Mouse (Mus musculus) CH12.LX (cell line): ENCODE data around the gene Pxmp4. TPM values are rescaled to one million over a fixed set of nuclear protein-coding genes. Genes with fewer than 3 reads are reported as not detected.
A peak's percentile ranks its signal among the peaks of the same experiment; 100 is the strongest.

ENCODE experiments used
- DNase-seq: peaks from one replicate; pipeline ENCODE4 v3.0.0-alpha.2; 2013; ENCODE audit errors: extremely low read depth
- H3K27ac ChIP-seq: 2 replicates; pipeline ENCODE4 v1.5.1; 2012; ENCODE audit warnings: low read depth, mild to moderate bottlenecking, control low read depth, moderate library complexity; ENCODE audit not compliant: insufficient read depth
- H3K27me3 ChIP-seq: replicated peaks from 2 replicates; pipeline ENCODE3; 2012; ENCODE audit warnings: inconsistent platforms
- H3K36me3 ChIP-seq, 2 experiments: replicated peaks in 1 of 2; 2 replicates each; pipeline versions ENCODE3 to v1.6.1; 2012; ENCODE audit warnings: inconsistent platforms in 1 of 2, low read length in 1 of 2, mild to moderate bottlenecking in 1 of 2, mixed read lengths in 1 of 2, moderate library complexity in 1 of 2; ENCODE audit not compliant: control insufficient read depth in 1 of 2, insufficient read depth in 1 of 2
- H3K4me1 ChIP-seq, 2 experiments: 2 replicates each; pipeline ENCODE4 v1.6.1; 2012; ENCODE audit warnings: inconsistent platforms in 1 of 2, moderate library complexity in 1 of 2; ENCODE audit not compliant: insufficient read depth in 2 of 2, control insufficient read depth in 1 of 2
- H3K4me2 ChIP-seq: 2 replicates; pipeline ENCODE4 v1.6.1; 2012; ENCODE audit warnings: low read depth, mild to moderate bottlenecking, control low read depth; ENCODE audit not compliant: poor library complexity, insufficient read depth, severe bottlenecking
- H3K4me3 ChIP-seq, 3 experiments: fragments of 150-350 bp in 1 of 3; sonication (generic) in 1 of 3; replicated peaks in 1 of 3; 2 replicates each; pipeline versions ENCODE3 to v1.5.1; 2011 to 2012; ENCODE audit warnings: low read depth in 2 of 3, low read length in 2 of 3, mild to moderate bottlenecking in 2 of 3, moderate library complexity in 2 of 3, control low read depth in 1 of 3, improper control_type of control experiment in 1 of 3, inconsistent platforms in 1 of 3, mixed read lengths in 1 of 3; ENCODE audit not compliant: poor library complexity in 1 of 3
- H3K79me2 ChIP-seq: replicated peaks from 2 replicates; pipeline ENCODE4 v1.6.1; 2012; ENCODE audit warnings: mild to moderate bottlenecking, moderate library complexity; ENCODE audit not compliant: control insufficient read depth, poor library complexity, insufficient read depth, severe bottlenecking; ENCODE audit errors: extremely low read depth
- H3K9ac ChIP-seq: 2 replicates; pipeline ENCODE4 v1.6.1; 2012; ENCODE audit warnings: low read depth, mild to moderate bottlenecking, control low read depth, moderate library complexity; ENCODE audit not compliant: insufficient read depth
- H3K9me3 ChIP-seq: replicated peaks from 2 replicates; pipeline ENCODE3; 2012; ENCODE audit warnings: low read length, inconsistent platforms, mixed read lengths
- BHLHE40 ChIP-seq: IDR thresholded peaks from 2 replicates; pipeline ENCODE4 v1.6.1; 2011; ENCODE audit warnings: mild to moderate bottlenecking, low read depth, low read length, improper control_type of control experiment
- CHD1 ChIP-seq: IDR thresholded peaks from 2 replicates; pipeline ENCODE4 v1.6.1; 2012; ENCODE audit warnings: low read depth, low read length, improper control_type of control experiment, inconsistent platforms
- CTCF ChIP-seq, 2 experiments: IDR thresholded peaks in 1 of 2; conservative IDR thresholded peaks in 1 of 2; 2 replicates each; pipeline ENCODE4 v1.5.1; 2011 to 2012; ENCODE audit warnings: low read depth in 2 of 2, low read length in 2 of 2, improper control_type of control experiment in 1 of 2, inconsistent platforms in 1 of 2, mild to moderate bottlenecking in 1 of 2, moderate library complexity in 1 of 2
- E2F4 ChIP-seq: IDR thresholded peaks from 2 replicates; pipeline ENCODE4 v1.6.1; 2011; ENCODE audit warnings: low read depth, low read length, improper control_type of control experiment; ENCODE audit not compliant: insufficient replicate concordance
- ETS1 ChIP-seq: conservative IDR thresholded peaks from 2 replicates; pipeline ENCODE4 v1.6.1; 2012; ENCODE audit warnings: low read depth, mild to moderate bottlenecking, inconsistent platforms, low read length, improper control_type of control experiment, moderate library complexity
- IRF4 ChIP-seq: IDR thresholded peaks from 2 replicates; pipeline ENCODE4 v1.6.1; 2014; ENCODE audit warnings: low read depth, mild to moderate bottlenecking, inconsistent platforms, low read length, improper control_type of control experiment
- MAZ ChIP-seq: IDR thresholded peaks from 2 replicates; pipeline ENCODE4 v1.6.1; 2012; ENCODE audit warnings: low read depth, mild to moderate bottlenecking, inconsistent platforms, low read length, improper control_type of control experiment, moderate library complexity
- MXI1 ChIP-seq: IDR thresholded peaks from 2 replicates; pipeline ENCODE4 v1.6.1; 2011; ENCODE audit warnings: mild to moderate bottlenecking, low read depth, low read length, improper control_type of control experiment
- PAX5 ChIP-seq: IDR thresholded peaks from 2 replicates; pipeline ENCODE4 v1.6.1; 2012; ENCODE audit warnings: low read length, inconsistent platforms, mixed read lengths
- POLR2AphosphoS2 ChIP-seq: IDR thresholded peaks from 2 replicates; pipeline ENCODE4 v1.6.1; 2011; ENCODE audit warnings: low read depth, low read length, improper control_type of control experiment
- RAD21 ChIP-seq: IDR thresholded peaks from 2 replicates; pipeline ENCODE4 v1.6.1; 2011; ENCODE audit warnings: low read depth, mild to moderate bottlenecking, low read length, improper control_type of control experiment, moderate library complexity
- RCOR1 ChIP-seq: conservative IDR thresholded peaks from 2 replicates; pipeline ENCODE4 v1.6.1; 2012; ENCODE audit warnings: low read depth, mild to moderate bottlenecking, inconsistent platforms, low read length, improper control_type of control experiment
- SIN3A ChIP-seq: IDR thresholded peaks from 2 replicates; pipeline ENCODE4 v1.6.1; 2012; ENCODE audit warnings: low read length, improper control_type of control experiment, inconsistent platforms
- SMC3 ChIP-seq: IDR thresholded peaks from 2 replicates; pipeline ENCODE4 v1.6.1; 2011; ENCODE audit warnings: low read depth, low read length, improper control_type of control experiment
- ZC3H11A ChIP-seq: IDR thresholded peaks from 2 replicates; pipeline ENCODE4 v1.6.1; 2012; ENCODE audit warnings: low read depth, mild to moderate bottlenecking, inconsistent platforms, low read length, improper control_type of control experiment
- ZNF384 ChIP-seq: IDR thresholded peaks from 2 replicates; pipeline ENCODE4 v1.6.1; 2012; ENCODE audit warnings: low read depth, low read length, improper control_type of control experiment, inconsistent platforms
- dilution Hi-C: fragments of 300-500 bp; cut with MboI; formaldehyde crosslinking; loops from 2 replicates; pipeline ENCODE4 v1.14.3; 2020; ENCODE audit warnings: low sequenced_read_pairs; ENCODE audit not compliant: extremely low pct_unique_long_range_greater_than_20kb, extremely low pct_ligation_motif_present
- in situ Hi-C: fragments of 300-500 bp; cut with MboI; formaldehyde crosslinking; loops from 3 replicates; pipeline ENCODE4 v1.14.3; 2019; ENCODE audit warnings: low sequenced_read_pairs, low pct_ligation_motif_present, low pct_unique_long_range_greater_than_20kb, mixed read lengths
- polyA plus RNA-seq: library from polyadenylated mRNA; unstranded; fragments of >175 nt; gene quantifications from 2 replicates; pipeline ENCODE4 v1.2.1, GENCODE M21; 2012; ENCODE audit warnings: low read depth; ENCODE audit not compliant: insufficient read length
- total RNA-seq, 2 experiments: library from RNA; depleted of rRNA; stranded (reverse); fragments of 300-350 nt in 1 of 2; fragments of >200 nt in 1 of 2; gene quantifications; 2 replicates each; pipeline ENCODE4 v1.2.3; 2012 to 2014

Pxmp4 gene
- total and polyA plus RNA-seq, 3 experiments: 6.0 to 9.4 (median 7.6) TPM

DNA sequence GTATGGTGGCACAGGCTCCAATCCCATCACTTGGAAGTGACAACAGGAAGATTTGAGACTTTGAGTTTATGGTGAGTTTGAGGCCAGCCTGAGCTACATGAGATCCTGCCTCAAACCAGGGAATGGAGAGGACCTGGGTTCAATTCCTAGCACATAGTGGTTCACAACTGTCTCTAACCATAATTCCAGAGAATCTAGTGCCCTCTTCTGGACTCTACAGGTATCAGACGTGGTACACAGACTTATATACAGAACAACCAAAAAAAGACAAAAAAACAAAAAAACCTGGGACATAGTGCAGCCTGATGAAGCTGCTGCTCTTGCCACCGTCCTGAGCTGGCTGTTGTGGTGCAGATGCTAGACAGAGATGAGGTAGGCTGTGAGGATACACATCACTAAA is 61.9 kb downstream of the Pxmp4 start:
- DNase-seq: no peak
- no peak overlapping the region for H3K4me3 ChIP-seq
- peaks cover 6 to 81% of the 10 kb centered on the region in 2 experiments for H3K36me3 ChIP-seq
- no peak overlapping the region for H3K9ac ChIP-seq
- H3K4me2 ChIP-seq: no peak overlapping the region
- in situ Hi-C loops: no loop called here
- H3K79me2 ChIP-seq: no peaks in the 10 kb centered on the region
- no peaks in the 10 kb centered on the region for H3K9me3 ChIP-seq
- dilution Hi-C loops: no loop called here
- H3K27me3 ChIP-seq: no peaks in the 10 kb centered on the region
- no peak overlapping the region for H3K27ac ChIP-seq
- TF ChIP-seq CTCF (conservative IDR thresholded peaks at IDR 0.05 in 1 of 2, IDR thresholded peaks at IDR 0.05 in 1 of 2; ENCODE audit: low read depth in 2 of 2, low read length in 2 of 2) (peak in 1 of 2 experiments; percentile 35; a peak in 2 of 4 replicates), PAX5 (no peak)
- peaks cover 0 to 14% of the 10 kb centered on the region in 2 experiments; a peak in 2 of 4 replicates for H3K4me1 ChIP-seq

DNA sequence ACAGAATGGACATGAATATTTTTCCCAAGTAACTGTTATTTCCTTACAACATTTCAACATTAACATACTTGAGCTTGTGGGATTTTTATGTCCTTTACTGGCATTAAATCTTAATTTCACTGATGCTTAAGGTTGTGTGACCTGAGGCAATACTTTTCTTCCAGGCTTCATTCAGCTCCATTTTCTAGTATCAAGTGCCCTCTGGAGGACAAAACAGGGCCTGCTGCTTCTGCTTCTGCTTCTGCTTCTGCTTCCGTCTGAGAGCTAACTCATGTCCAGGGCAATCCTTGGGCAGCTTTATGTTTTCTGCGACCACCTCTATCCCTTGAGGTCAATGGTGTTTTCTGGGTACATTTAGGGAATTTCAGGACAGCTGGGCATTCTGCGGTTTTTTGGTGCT is 63.8 kb downstream of the Pxmp4 start:
- in situ Hi-C loops: no loop called here
- no peaks in the 10 kb centered on the region for H3K9me3 ChIP-seq
- H3K4me1 ChIP-seq: peaks cover 0 to 10% of the 10 kb centered on the region in 2 experiments; a peak in 2 of 4 replicates
- TF ChIP-seq SMC3: peak; percentile 68
- TF ChIP-seq ZC3H11A: no peak
- no peak for TF ChIP-seq RCOR1
- no peak for TF ChIP-seq ETS1
- peak in 1 of 2 experiments; percentile 75; a peak in 3 of 4 replicates for TF ChIP-seq CTCF (conservative IDR thresholded peaks at IDR 0.05 in 1 of 2, IDR thresholded peaks at IDR 0.05 in 1 of 2; ENCODE audit: low read depth in 2 of 2, low read length in 2 of 2)
- TF ChIP-seq BHLHE40: no peak
- no peak for TF ChIP-seq MAZ
- TF ChIP-seq MXI1: no peak
- no peak for TF ChIP-seq CHD1
- no peak for TF ChIP-seq IRF4
- peak; percentile 74 for TF ChIP-seq RAD21
- TF ChIP-seq SIN3A: no peak
- no peak for TF ChIP-seq E2F4
- no peak for TF ChIP-seq ZNF384
- 0 out of 2 replicates have a peak, but pooled peaks have one; percentile 22 for TF ChIP-seq POLR2AphosphoS2
- no peaks in the 10 kb centered on the region for H3K27me3 ChIP-seq
- H3K79me2 ChIP-seq: no peaks in the 10 kb centered on the region
- no peak overlapping the region for H3K9ac ChIP-seq
- H3K36me3 ChIP-seq: peaks cover 15 to 81% of the 10 kb centered on the region in 2 experiments
- H3K4me2 ChIP-seq: no peak overlapping the region
- DNase-seq: peak; percentile 37
- dilution Hi-C loops: no loop called here
- H3K27ac ChIP-seq: no peak overlapping the region
- H3K4me3 ChIP-seq: no peak overlapping the region
